Mouse (Mus musculus): ENCODE measurements around the gene Gpr108. TPM values are rescaled to one million over a fixed set of nuclear protein-coding genes. Genes with fewer than 3 reads are reported as not detected.

The Gpr108 gene
- polyA plus RNA-seq, 1 experiment: 36.7 TPM

DNA sequence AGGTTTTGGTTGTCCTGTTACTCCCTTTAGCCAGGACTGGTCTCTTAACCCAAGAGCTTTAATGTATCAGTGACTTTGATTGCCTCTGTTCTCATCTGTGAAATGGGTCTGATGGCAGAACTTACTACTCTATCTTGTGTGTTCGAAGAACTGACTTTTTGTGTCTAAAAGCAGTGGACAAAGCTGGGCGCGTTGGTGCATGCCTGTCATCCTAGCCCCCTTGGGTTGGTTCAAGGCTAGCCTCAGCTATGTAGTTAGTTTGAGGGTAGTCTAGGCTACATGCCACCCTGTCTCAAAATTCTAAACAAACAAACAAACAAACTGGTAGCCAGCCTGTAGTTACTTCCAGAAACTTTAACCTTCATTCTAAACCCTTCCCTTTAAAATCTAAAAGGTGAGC, 3.2 kb upstream of the Gpr108 start:
- DNase-seq: no peak
- Histone ChIP-seq H3K36me3 (ENCODE audit: control insufficient read depth, insufficient read depth, low read length) (no peaks in the 10 kb centered on the region; the same call in 1 of the 2 replicates), H3K4me1 (ENCODE audit: control insufficient read depth, insufficient read depth, low read length) (peaks cover 10% of the 10 kb centered on the region; the same call in 1 of the 2 replicates), H3K4me3 (ENCODE audit: insufficient read depth, low read depth, low read length) (no peak overlapping the region), H3K27me3 (replicated peaks; ENCODE audit: control insufficient read depth, insufficient read depth, low read length) (no peaks in the 10 kb centered on the region), H3K27ac (ENCODE audit: insufficient read depth, low read depth, low read length) (no peak overlapping the region)
- WGBS: 94% methylated on average over 3 of the region's 3 CpGs
- no peak for TF ChIP-seq CTCF (conservative IDR thresholded peaks at IDR 0.05; ENCODE audit: insufficient read depth, insufficient read length, low read depth, low read length)
- no peak for TF ChIP-seq POLR2A (IDR thresholded peaks at IDR 0.05; ENCODE audit: low read depth, low read length)

DNA sequence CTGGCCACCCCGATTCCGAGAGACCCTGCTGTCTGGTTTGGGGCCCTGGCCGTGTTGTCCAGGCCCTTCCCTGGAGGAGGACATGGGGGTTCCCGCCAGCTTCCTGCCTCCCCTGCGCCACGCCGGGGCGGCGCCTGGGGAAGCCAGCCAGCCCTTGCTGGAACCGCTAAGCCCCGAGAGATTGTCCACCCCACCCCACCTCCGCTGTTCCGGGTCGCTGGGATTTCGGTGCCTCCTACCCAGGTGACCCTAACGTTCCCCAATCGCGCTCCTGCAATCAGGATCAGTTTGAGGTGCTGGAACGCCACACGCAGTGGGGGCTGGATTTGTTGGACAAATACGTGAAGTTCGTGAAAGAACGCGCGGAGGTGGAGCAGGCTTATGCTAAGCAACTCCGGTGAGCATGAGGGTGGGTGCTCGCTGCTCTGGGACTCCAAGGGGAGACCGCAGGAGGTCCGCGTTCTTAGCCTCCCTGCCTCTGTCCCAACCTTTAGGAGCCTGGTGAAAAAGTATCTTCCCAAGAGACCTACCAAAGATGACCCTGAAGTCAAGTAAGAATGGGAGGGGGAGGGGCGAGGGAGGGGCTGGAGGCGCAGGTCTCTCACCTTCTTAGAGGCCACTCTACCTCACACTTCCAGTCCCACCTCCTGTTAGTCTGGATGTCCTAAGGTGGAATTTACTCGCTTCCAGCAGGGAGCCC, 2.4 kb upstream of the Gpr108 start:
- TF ChIP-seq CTCF (conservative IDR thresholded peaks at IDR 0.05; ENCODE audit: insufficient read depth, insufficient read length, low read depth, low read length) (no peak), POLR2A (IDR thresholded peaks at IDR 0.05; ENCODE audit: low read depth, low read length) (no peak)
- 3% methylated on average over 33 of the region's 33 CpGs for WGBS
- DNase-seq: peak; percentile 69
- peak overlapping the region; percentile 89; the same call in 1 of the 2 replicates for H3K27ac ChIP-seq (ENCODE audit: insufficient read depth, low read depth, low read length)
- H3K4me3 ChIP-seq (ENCODE audit: insufficient read depth, low read depth, low read length): peak overlapping the region; percentile 84
- no peaks in the 10 kb centered on the region; the same call in 1 of the 2 replicates for H3K36me3 ChIP-seq (ENCODE audit: control insufficient read depth, insufficient read depth, low read length)
- peaks cover 10% of the 10 kb centered on the region; the same call in 1 of the 2 replicates for H3K4me1 ChIP-seq (ENCODE audit: control insufficient read depth, insufficient read depth, low read length)
- H3K27me3 ChIP-seq (replicated peaks; ENCODE audit: control insufficient read depth, insufficient read depth, low read length): no peaks in the 10 kb centered on the region

DNA sequence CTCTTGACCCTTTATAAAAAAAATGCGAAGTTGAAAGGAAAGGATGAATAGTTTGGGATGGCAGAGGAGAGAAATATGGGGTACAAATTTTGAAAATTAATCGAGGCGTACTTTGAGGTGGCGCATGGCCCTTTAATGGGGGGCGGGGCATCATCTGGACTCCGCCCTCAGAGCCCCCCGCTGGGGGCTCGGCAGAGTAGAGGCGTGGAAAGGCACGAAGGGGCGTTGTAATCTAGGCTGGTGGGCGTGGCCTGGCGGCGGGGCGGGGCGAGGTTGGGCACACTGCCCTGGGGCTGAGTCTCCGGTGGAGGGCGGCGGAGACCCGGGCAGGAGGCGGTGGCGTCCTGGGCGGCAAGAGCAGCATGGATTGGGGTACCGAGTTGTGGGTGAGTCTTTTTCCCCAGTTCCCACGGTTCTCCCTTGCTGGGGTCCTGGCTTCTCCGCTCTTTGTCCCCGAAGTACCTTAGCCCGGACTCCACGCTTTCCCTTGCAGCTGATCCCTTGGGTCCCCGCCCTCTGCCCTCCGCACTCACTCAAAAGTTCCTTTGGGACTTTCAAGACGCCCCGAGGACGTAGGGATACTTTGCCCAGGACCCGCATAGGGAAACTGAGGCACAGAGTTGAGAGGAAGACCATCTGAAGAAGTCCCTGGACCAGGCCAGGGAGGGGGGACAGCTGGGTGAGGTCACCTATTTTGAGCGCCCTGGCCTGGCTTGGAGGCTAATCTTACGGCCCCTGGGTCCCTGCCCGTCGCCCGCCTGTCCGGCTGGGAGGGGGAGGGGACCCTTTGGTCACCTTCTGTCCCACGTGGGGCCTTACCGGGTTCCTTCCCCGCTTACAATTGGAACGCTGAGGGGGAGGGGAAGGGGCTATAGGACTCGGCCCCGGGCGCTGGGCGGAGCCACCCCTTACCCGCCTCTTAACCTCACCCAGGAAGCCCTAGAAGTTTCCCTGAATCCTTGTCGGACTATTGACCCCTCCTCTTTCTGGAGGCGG, 1.2 kb upstream of the Gpr108 start, which contains the start of gene Trip10:
Trip10 (plus strand) TSS at position 270 of the 996 bp plus-strand sequence.
- peaks cover 10% of the 10 kb centered on the region; the same call in 1 of the 2 replicates for H3K4me1 ChIP-seq (ENCODE audit: control insufficient read depth, insufficient read depth, low read length)
- H3K36me3 ChIP-seq (ENCODE audit: control insufficient read depth, insufficient read depth, low read length): no peaks in the 10 kb centered on the region
- DNase-seq: peak; percentile 98
- TF ChIP-seq CTCF (conservative IDR thresholded peaks at IDR 0.05; ENCODE audit: insufficient read depth, insufficient read length, low read depth, low read length) (0 out of 2 replicates have a peak, but pooled peaks have one; percentile 16), POLR2A (IDR thresholded peaks at IDR 0.05; ENCODE audit: low read depth, low read length) (peak; percentile 65)
- peak within 1 kb of the TSS; percentile 84 for H3K4me3 ChIP-seq (ENCODE audit: insufficient read depth, low read depth, low read length)
- no peaks in the 10 kb centered on the region for H3K27me3 ChIP-seq (replicated peaks; ENCODE audit: control insufficient read depth, insufficient read depth, low read length)
- under 1% methylated on average over 52 of the region's 52 CpGs for WGBS
- H3K27ac ChIP-seq (ENCODE audit: insufficient read depth, low read depth, low read length): peak within 1 kb of the TSS; percentile 89

DNA sequence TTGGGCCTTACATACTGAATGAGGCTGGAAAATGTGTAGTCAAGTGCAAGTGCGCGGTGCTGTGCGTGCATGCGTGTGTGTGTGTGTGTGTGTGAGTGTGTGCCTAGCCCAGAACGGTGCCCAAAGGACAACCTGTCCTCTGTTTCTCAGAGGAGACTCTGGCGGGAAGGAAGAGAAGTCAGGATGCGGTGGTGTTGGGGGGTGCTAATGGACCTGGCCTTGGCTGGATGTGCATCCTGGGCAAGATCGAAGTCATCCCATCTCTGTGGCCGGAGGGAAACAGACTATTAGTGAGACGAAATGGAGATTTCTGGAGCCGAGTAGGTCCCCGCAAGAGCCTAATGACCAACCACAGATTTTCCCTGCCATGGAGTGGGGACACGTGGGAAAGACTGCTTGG, 525 bp upstream of the Gpr108 start:
- no peak for TF ChIP-seq POLR2A (IDR thresholded peaks at IDR 0.05; ENCODE audit: low read depth, low read length)
- 0 out of 2 replicates have a peak, but pooled peaks have one; percentile 2 for TF ChIP-seq CTCF (conservative IDR thresholded peaks at IDR 0.05; ENCODE audit: insufficient read depth, insufficient read length, low read depth, low read length)
- H3K36me3 ChIP-seq (ENCODE audit: control insufficient read depth, insufficient read depth, low read length): no peaks in the 10 kb centered on the region
- peak overlapping the region; percentile 67 for H3K4me3 ChIP-seq (ENCODE audit: insufficient read depth, low read depth, low read length)
- 3% methylated on average over 13 of the region's 13 CpGs for WGBS
- no peak for DNase-seq
- H3K27ac ChIP-seq (ENCODE audit: insufficient read depth, low read depth, low read length): peak overlapping the region; percentile 83
- peaks cover 10% of the 10 kb centered on the region; the same call in 1 of the 2 replicates for H3K4me1 ChIP-seq (ENCODE audit: control insufficient read depth, insufficient read depth, low read length)
- no peaks in the 10 kb centered on the region for H3K27me3 ChIP-seq (replicated peaks; ENCODE audit: control insufficient read depth, insufficient read depth, low read length)

DNA sequence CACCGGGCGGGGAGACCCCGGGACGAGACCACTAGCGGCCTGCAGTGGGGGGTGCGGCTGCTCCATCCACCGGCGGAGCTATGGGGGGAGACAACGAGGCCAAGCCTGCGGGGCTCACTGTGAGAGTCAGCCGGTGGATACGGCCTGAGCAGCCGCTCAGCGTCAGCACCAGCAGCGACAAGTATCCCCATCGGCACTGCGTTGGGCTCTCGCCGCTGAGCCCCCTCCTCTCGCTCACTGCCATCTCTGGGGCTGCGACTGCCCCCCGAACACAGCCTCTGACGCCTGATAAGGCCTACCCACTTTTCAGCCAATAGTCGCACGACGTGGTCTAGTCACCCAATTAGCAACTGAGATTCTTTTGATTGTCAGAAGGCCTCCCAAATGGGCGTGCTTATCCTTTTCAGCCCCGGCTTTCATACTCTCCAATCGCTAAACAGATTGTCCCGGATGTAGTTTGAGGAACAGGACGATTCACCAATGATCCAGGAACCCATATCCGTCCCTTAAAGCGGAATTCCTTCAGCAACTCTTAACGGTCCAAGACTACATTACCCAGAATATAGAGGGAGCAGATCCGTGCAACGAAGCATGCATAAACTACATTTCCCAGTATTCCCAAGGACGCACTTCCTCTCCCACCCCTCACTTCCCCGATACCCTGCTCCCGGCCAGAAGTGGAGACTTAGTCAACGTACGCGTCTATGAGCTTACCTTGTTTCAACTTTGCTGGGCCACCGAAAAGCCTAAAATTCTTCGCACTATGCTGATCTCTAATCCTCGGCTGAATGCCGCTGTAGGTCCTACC, 649 bp downstream of the Gpr108 start:
- Histone ChIP-seq H3K36me3 (ENCODE audit: control insufficient read depth, insufficient read depth, low read length) (peaks cover 2% of the 10 kb centered on the region; the same call in 1 of the 2 replicates), H3K27ac (ENCODE audit: insufficient read depth, low read depth, low read length) (peak overlapping the region; percentile 83), H3K27me3 (replicated peaks; ENCODE audit: control insufficient read depth, insufficient read depth, low read length) (no peaks in the 10 kb centered on the region), H3K4me1 (ENCODE audit: control insufficient read depth, insufficient read depth, low read length) (peaks cover 10% of the 10 kb centered on the region; the same call in 1 of the 2 replicates), H3K4me3 (ENCODE audit: insufficient read depth, low read depth, low read length) (peak overlapping the region; percentile 67)
- TF ChIP-seq POLR2A (IDR thresholded peaks at IDR 0.05; ENCODE audit: low read depth, low read length): peak; percentile 76
- no peak for TF ChIP-seq CTCF (conservative IDR thresholded peaks at IDR 0.05; ENCODE audit: insufficient read depth, insufficient read length, low read depth, low read length)
- under 1% methylated on average over 46 of the region's 46 CpGs for WGBS
- peak; percentile 99 for DNase-seq
